Mouse (Mus musculus) megakaryocyte, adult 5-6 weeks (primary cell): ENCODE data around the gene Rnf141. TPM values are rescaled to one million over a fixed set of nuclear protein-coding genes. Genes with fewer than 3 reads are reported as not detected.

Experiments
- ATAC-seq: 2 replicates; pipeline ENCODE4 v1.8.0; 2016; ENCODE audit warnings: mild to moderate bottlenecking, inconsistent platforms; ENCODE audit not compliant: poor library complexity, severe bottlenecking
- total RNA-seq, 2 experiments: library from RNA; stranded (forward) in 1 of 2; stranded (reverse) in 1 of 2; fragments of 153-499, 151-499 nt in 1 of 2; fragments of 221-1000, 200-1000 nt in 1 of 2; gene quantifications; 2 replicates each; pipeline versions ENCODE4 v1.2.3 to v1.2.4; 2015 to 2017

Gene Rnf141
- total RNA-seq, 2 experiments from 2014 or later, result 31.6 to 39.0 TPM

GRCm38 (mm10) chr7:110797722-110798409 is 46.4 kb downstream of the Rnf141 start:
- no peak for ATAC-seq

GRCm38 (mm10) chr7:110796367-110797051 is 47.7 kb downstream of the Rnf141 start:
- ATAC-seq, result peak; percentile 95

GRCm38 (mm10) chr7:110794722-110795121 is 49.5 kb downstream of the Rnf141 start:
- ATAC-seq, result no peak

GRCm38 (mm10) chr7:110792834-110793233 is 51.4 kb downstream of the Rnf141 start:
- no peak for ATAC-seq

- ATAC-seq, result no peak
Observed at GRCm38 (mm10) chr7:110792201-110792600, 52.1 kb downstream of the Rnf141 start.

- ATAC-seq, result no peak
Observed at GRCm38 (mm10) chr7:110790878-110791277, 53.4 kb downstream of the Rnf141 start.

GRCm38 (mm10) chr7:110787310-110787709 is 56.9 kb downstream of the Rnf141 start:
- no peak for ATAC-seq

- no peak for ATAC-seq
Observed at GRCm38 (mm10) chr7:110785741-110786146, 58.5 kb downstream of the Rnf141 start.

GRCm38 (mm10) chr7:110784965-110785364 is 59.3 kb downstream of the Rnf141 start:
- ATAC-seq, result no peak

GRCm38 (mm10) chr7:110782845-110783478 is 61.3 kb downstream of the Rnf141 start:
- no peak for ATAC-seq

- no peak for ATAC-seq
Observed at GRCm38 (mm10) chr7:110782135-110782534, 62.1 kb downstream of the Rnf141 start.

GRCm38 (mm10) chr7:110781231-110781711 is 63.0 kb downstream of the Rnf141 start:
- no peak for ATAC-seq

GRCm38 (mm10) chr7:110780520-110780919 is 63.7 kb downstream of the Rnf141 start:
- no peak for ATAC-seq

- ATAC-seq, result no peak
Observed at GRCm38 (mm10) chr7:110779605-110780111, 64.6 kb downstream of the Rnf141 start.

GRCm38 (mm10) chr7:110778933-110779332 is 65.3 kb downstream of the Rnf141 start:
- ATAC-seq, result no peak

GRCm38 (mm10) chr7:110777146-110778001 is 66.9 kb downstream of the Rnf141 start:
- ATAC-seq, result peak; percentile 50

GRCm38 (mm10) chr7:110774674-110775073 is 69.6 kb downstream of the Rnf141 start:
- ATAC-seq, result 0 out of 2 replicates have a peak, but pooled peaks have one; percentile 8

- ATAC-seq, result no peak
Observed at GRCm38 (mm10) chr7:110774077-110774476, 70.2 kb downstream of the Rnf141 start.

- ATAC-seq, result peak; percentile 61
Observed at GRCm38 (mm10) chr7:110773204-110774002, 70.9 kb downstream of the Rnf141 start.

GRCm38 (mm10) chr7:110772343-110772742 is 71.9 kb downstream of the Rnf141 start:
- no peak for ATAC-seq
